Mouse (Mus musculus) adrenal gland, adult 18-20 months (tissue): ENCODE results near the gene Tas1r1. TPM values are rescaled to one million over a fixed set of nuclear protein-coding genes. Genes with fewer than 3 reads are reported as not detected.
"Not testable (repeated sequence)": the region's sequence is repeated elsewhere in the genome, so short reads cannot be mapped to it uniquely, and the experiment has no call there.

Source experiments
- DNase-seq, 2 experiments: peaks; one replicate each; pipeline ENCODE4 v3.0.0; 2021 to 2022; ENCODE audit warnings: low spot score in 2 of 2
- total RNA-seq, 2 experiments: library from RNA; stranded (reverse); gene quantifications; 1 replicate in 1 of 2; 2 replicates in 1 of 2; pipeline ENCODE4 v1.2.3; 2021

Tas1r1 gene
- total RNA-seq, 2 experiments from 2014 or later: not detected

- no peak for DNase-seq
These were observed 6.2 kb upstream of the Tas1r1 start for GRCm38 (mm10) chr4:152044609-152045008.

DNA sequence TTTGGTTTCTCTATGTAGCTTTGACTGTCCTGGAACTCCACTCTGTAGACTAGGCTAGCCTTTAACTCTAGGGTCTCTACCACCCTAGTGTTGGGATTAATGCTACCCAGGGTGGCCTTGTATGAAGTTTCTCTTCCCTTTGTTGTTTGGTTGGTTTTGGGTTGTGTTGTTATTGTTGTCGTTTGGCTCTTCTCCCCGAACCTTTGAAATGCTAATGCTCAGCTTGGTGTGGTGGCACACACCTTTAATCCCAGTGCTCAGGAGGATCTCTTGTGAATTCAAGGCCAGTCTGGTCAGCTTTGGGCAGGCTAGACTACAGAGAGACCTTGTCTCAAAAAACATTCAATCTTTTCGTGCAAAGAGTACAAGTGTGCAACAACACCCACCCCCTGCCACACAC, 4.8 kb upstream of the Tas1r1 start:
- DNase-seq: no peak

DNA sequence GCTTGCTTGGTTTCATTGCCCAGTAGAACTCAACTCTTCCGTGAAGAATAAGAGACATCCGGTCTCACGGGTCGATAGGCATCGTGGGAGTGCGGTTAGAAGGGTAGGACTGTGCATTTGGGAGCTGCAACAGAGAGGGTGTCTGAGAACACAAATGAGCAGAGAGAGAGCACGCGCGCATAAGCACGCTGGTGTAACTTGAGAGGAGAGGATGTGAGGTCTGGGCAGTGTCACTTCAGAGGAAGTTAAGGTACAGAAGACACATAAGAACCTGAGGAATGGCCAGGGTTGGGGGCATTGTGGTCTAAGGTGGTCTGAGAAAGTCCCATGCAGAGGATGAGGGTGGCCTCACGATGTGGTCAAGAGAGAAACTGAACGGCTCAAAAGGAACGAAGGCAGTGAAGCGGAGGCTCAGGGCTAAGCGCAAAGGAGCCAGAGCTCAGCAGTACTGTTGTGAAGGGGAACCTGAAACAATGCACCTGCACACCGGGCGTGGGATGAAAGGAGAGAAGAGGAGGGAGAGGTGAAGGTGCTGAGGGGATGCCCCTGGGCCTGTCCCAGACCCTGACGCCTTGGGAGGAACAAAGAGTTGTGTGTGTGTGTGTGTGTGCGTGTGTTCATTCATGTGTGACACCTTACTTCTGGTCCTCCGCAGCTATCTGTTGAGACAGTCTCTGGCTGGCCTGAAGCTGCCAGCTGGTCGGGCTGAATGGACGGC, 3.7 kb upstream of the Tas1r1 start:
- no peak for DNase-seq

GRCm38 (mm10) chr4:152039831-152040310, 1.5 kb upstream of the Tas1r1 start:
- no peak for DNase-seq

DNA sequence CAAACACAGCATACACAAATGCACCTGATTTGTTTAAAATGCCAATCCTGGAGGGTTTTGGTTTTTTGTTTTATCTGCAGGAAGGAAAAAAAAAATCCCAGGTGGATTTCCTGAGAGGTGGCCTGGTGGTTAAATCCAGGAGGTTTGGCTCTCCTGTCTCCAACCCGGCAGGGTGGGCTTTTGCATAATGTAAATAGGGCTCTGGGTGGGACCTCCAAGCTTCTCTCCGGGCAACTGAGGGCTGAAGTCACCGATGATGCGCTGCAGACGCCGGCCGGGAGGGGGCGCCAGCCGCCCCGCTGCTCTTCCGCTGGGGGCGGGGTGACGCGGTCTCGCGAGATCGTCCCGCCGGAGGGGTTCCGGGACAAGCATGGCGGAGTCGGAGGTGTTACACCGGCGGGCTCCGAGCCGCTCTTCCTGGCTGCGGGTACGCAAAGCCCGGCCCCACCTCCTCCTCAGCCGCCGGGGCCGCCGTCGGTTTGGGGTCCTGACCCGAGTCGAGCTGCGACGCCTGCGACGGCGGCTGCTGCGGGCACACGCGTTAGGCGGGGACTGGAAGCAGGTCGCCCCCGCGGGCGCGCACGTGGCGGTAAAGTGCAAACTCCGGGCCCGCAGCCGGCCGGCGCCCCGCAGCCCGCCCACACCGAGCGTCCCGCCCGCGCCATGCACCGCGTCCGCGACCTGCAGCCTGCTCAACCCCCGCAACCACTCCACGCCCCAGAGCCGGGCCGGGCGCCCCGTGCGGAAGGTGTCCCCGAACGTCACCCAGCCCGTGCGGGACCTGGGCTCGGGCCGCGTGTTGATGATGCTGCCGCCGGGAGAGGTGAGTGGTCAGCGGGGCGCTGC, 840 bp upstream of the Tas1r1 start, which contains the start of gene Nol9:
TSS of gene Nol9 (plus strand) at position 337 of the 846 bp plus-strand sequence.
- peak; percentile 97 to 99 for DNase-seq

- not testable (repeated sequence) for DNase-seq
These were observed 1.9 kb downstream of the Tas1r1 start for GRCm38 (mm10) chr4:152036464-152036863.

DNA sequence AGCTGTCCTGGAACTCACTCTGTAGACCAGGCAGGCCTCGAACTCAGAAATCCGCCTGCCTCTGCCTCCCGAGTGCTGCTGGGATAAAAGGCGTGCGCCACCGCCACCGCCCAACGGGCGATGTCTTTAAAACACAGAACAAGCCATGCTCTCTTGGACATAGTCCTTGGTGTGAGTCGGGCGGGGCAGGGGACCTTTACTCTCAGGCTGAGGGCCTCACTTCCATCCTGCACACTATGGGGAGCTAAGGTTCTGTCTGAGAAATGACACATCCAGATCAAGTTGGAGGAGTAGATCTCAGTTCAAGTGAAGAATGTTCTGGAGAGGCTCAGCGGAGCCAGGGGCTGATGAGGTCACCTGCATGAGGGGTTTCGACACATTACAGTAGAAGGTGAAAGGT, 5.4 kb downstream of the Tas1r1 start:
- no peak for DNase-seq

DNA sequence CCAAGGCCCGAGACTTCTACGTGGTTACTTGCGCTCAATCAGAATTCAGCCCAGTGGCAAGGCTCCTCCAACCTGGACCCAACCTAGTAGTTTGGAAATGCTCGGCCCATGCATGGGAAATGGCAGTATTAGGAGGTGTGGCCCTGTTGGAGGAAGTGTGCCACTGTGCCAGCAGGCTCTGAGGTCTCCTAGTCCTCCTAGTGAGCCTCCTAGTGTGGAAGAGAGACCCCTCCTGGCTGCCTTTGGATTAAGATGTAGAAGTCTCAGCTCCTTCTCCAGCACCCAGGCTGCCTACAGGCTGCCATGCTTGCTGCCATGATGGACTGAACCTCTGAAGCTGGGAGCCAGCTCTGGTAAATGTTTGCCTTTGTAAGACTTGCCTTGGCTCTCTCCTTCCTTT, 8.4 kb downstream of the Tas1r1 start:
- DNase-seq: no peak

GRCm38 (mm10) chr4:152029087-152029486, 9.3 kb downstream of the Tas1r1 start:
- no peak for DNase-seq

GRCm38 (mm10) chr4:152028456-152028855, 9.9 kb downstream of the Tas1r1 start:
- no peak for DNase-seq

GRCm38 (mm10) chr4:152027524-152027923, 10.8 kb downstream of the Tas1r1 start, which contains the start of gene Zbtb48:
Gene Zbtb48 (minus strand): TSS chr4:152027671.
- DNase-seq: peak; percentile 92

- peak; percentile 29 to 45 for DNase-seq
These were observed 11.4 kb downstream of the Tas1r1 start for GRCm38 (mm10) chr4:152026751-152027508.

DNA sequence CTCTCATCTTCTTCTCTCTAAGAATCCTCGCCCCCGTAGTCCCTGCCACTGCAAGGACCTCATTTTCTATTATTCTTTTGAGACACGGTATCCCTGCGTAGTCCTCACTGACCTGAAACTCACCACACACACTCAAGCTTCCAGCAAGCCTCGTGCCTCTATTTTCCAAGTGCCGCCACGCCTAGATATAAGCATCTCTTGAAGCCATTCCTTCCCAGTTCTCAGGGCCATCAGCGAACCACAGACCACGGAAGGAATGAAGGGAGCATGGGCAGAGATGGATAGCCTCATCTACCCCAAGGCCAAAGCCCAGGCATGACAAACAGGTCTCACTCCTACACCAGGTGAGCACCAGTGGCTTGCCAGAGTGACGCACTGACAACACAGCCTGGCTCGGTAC, 13.8 kb downstream of the Tas1r1 start:
- DNase-seq: no peak

GRCm38 (mm10) chr4:152022506-152022905, 15.9 kb downstream of the Tas1r1 start:
- no peak for DNase-seq

GRCm38 (mm10) chr4:152021568-152022097, 16.7 kb downstream of the Tas1r1 start:
- no peak for DNase-seq

DNA sequence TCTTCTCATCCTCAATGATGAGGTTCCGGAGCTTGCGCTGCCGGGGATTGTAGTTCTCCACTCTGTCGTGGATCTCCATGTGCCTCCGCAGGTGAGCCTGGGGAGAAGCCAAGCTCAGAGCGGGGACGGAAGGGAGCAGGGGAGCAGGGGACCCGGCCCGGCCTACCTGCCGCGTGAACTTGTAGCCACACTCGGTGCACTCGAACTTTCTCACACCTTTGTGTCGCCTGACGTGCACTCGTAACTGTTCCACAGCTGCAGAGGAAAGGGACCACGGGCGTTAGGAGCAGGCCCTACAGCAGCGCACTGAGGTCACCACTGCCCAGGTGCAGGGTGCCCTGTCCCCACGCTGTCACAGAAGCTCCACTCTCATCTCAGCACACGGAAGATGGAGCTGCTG, 18.3 kb downstream of the Tas1r1 start:
- no peak for DNase-seq

- DNase-seq: no peak
These were observed 19.3 kb downstream of the Tas1r1 start for GRCm38 (mm10) chr4:152019073-152019472.

GRCm38 (mm10) chr4:152013036-152013813, 25.1 kb downstream of the Tas1r1 start:
- no peak for DNase-seq

DNA sequence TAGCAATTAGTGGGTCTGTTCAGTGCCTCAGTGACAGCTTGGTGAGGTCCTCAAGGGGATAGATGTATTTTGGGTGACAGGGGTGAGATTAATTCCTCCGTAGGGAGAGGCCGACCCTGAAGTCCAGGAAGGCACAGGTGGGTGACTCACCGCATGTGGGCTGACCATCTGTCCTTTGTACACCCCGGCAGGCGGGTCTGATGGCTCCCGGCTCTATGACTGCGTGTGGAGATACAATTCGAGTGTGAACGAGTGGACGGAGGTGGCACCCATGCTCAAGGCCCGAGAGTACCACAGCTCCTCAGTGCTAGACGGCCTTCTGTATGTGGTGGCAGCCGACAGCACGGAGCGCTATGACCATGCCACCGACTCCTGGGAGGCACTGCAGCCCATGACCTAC, 26.3 kb downstream of the Tas1r1 start:
- no peak for DNase-seq

- DNase-seq: no peak
These were observed 27.1 kb downstream of the Tas1r1 start for GRCm38 (mm10) chr4:152011171-152011760.
